Mouse (Mus musculus) embryonic facial prominence, embryonic 12.5 days (tissue): ENCODE measurements around the gene Ckb. TPM values are rescaled to one million over a fixed set of nuclear protein-coding genes. Genes with fewer than 3 reads are reported as not detected.

Experiments used
- ATAC-seq: fragments of 200-750 bp; cut with Nextera tagmentation; 2 replicates; pipeline ENCODE4 v1.8.0; 2017; ENCODE audit not compliant: insufficient number of reproducible peaks, insufficient read depth, low FRiP score, low TSS enrichment
- H3K27ac ChIP-seq: fragments of 300-500 bp; sonication (generic); 2 replicates; pipeline ENCODE4 v1.5.1; 2016; ENCODE audit warnings: mild to moderate bottlenecking
- H3K27me3 ChIP-seq: fragments of 300-500 bp; sonication (generic); 2 replicates; pipeline ENCODE4 v1.6.1; 2016; ENCODE audit warnings: mild to moderate bottlenecking, moderate library complexity
- H3K36me3 ChIP-seq: fragments of 300-500 bp; sonication (generic); 2 replicates; pipeline ENCODE4 v1.6.1; 2016; ENCODE audit warnings: mild to moderate bottlenecking
- H3K4me1 ChIP-seq: fragments of 300-500 bp; sonication (generic); 2 replicates; pipeline ENCODE4 v1.6.1; 2016
- H3K4me2 ChIP-seq: fragments of 300-500 bp; sonication (generic); replicated peaks from 2 replicates; pipeline ENCODE4 v1.6.1; 2016; ENCODE audit warnings: mild to moderate bottlenecking, moderate library complexity
- H3K4me3 ChIP-seq: fragments of 300-500 bp; sonication (generic); 2 replicates; pipeline ENCODE4 v1.5.1; 2016; ENCODE audit warnings: mild to moderate bottlenecking
- H3K9ac ChIP-seq: fragments of 300-500 bp; sonication (generic); 2 replicates; pipeline ENCODE4 v1.6.1; 2016; ENCODE audit warnings: mild to moderate bottlenecking, moderate library complexity
- H3K9me3 ChIP-seq: fragments of 300-500 bp; sonication (generic); 2 replicates; pipeline ENCODE4 v1.6.1; 2016; ENCODE audit warnings: mild to moderate bottlenecking, moderate library complexity
- WGBS: fragments of 180-500 bp; shearing (Covaris S2); methylation state at CpG from one replicate; pipeline ENCODE4 v1.1.7; 2016; 5-methylcytosine and 5-hydroxymethylcytosine counted together
- polyA plus RNA-seq: library from polyadenylated mRNA; unstranded; fragments of >200 nt; fragmentation: Nextera tagmentation; extraction: Ambion mirVana; gene quantifications from 2 replicates; pipeline ENCODE4 v1.2.1, GENCODE M21; 2016

Ckb gene
- polyA plus RNA-seq, 1 experiment from 2014 or later: 339 TPM

DNA sequence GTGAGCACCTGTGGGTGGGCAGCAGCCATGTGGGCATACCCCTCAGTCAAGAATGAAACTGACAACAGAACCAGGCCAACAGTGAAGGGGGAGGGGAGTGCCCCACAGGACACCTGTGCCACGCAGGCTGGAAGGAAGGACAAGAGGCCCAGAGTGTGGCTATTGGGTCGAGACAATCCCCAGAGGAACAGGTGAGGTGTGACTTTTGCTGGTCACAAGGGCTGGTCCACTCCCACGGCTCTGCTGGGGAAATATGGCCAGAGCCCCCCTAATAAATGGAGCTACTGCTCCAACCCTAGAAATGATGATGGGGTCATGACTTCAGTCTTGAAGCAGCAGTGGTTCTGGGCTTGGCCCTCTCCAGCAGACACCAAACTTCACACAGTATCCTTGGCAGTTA is 31.2 kb upstream of the Ckb start:
- ATAC-seq: no peak
- H3K4me1 ChIP-seq: peaks cover 15% of the 10 kb centered on the region
- 76% methylated on average over 3 of the region's 3 CpGs for WGBS
- no peaks in the 10 kb centered on the region for H3K27me3 ChIP-seq
- peaks cover 8% of the 10 kb centered on the region; the same call in 1 of the 2 replicates for H3K36me3 ChIP-seq
- H3K9me3 ChIP-seq: no peaks in the 10 kb centered on the region
- H3K4me2 ChIP-seq: no peak overlapping the region
- H3K27ac ChIP-seq: no peak overlapping the region
- H3K9ac ChIP-seq: no peak overlapping the region
- H3K4me3 ChIP-seq: no peak overlapping the region

DNA sequence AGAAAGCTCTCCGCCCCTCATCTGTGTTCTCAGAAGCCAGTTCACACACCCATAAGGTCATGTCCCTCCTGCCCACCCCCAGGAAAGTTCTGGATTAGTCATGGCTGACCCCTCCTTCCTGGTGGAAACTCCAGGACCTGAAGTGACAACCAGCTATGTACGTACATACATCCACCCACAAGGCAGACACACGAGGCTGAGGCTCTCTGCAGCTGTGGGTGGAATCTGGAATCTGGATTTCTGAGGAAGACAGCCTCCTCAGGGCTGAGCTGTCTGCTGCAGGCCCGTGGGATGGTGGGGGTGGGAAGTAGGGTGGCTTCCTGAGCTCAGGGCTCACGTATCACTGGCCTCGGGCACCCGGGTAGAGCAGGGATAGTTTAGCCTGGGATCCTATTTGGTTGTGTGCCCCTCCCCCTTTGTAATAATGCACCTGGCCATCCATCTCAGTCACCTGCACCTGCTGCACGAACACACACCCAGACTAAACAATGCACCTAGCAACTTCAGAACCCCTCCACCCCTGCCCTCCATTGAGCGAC is 28.9 kb upstream of the Ckb start:
- WGBS: 55% methylated on average over 9 of the region's 9 CpGs

GRCm38 (mm10) chr12:111699542-111699941 is 27.4 kb upstream of the Ckb start:
- ATAC-seq: no peak

More for the DNA sequence above, 28.9 kb upstream of the Ckb start:
- Histone ChIP-seq H3K9me3 (no peaks in the 10 kb centered on the region), H3K9ac (no peak overlapping the region), H3K36me3 (no peaks in the 10 kb centered on the region), H3K4me1 (peaks cover 17% of the 10 kb centered on the region), H3K27ac (no peak overlapping the region), H3K4me3 (no peak overlapping the region), H3K27me3 (no peaks in the 10 kb centered on the region), H3K4me2 (no peak overlapping the region)
- no peak for ATAC-seq

GRCm38 (mm10) chr12:111698346-111698913 is 26.3 kb upstream of the Ckb start:
- whole genome bisulfite sequencing: 71% methylated on average over 6 of the region's 6 CpGs
- no peaks in the 10 kb centered on the region for H3K9me3 ChIP-seq
- peaks cover 28% of the 10 kb centered on the region for H3K4me1 ChIP-seq
- no peak overlapping the region for H3K4me2 ChIP-seq
- H3K9ac ChIP-seq: no peak overlapping the region
- no peaks in the 10 kb centered on the region for H3K27me3 ChIP-seq
- H3K4me3 ChIP-seq: no peak overlapping the region
- H3K27ac ChIP-seq: no peak overlapping the region
- no peaks in the 10 kb centered on the region for H3K36me3 ChIP-seq
- ATAC-seq: no peak

More at GRCm38 (mm10) chr12:111699542-111699941, 27.4 kb upstream of the Ckb start:
- H3K4me2 ChIP-seq: no peak overlapping the region
- WGBS: 78% methylated on average over 4 of the region's 4 CpGs
- no peaks in the 10 kb centered on the region for H3K27me3 ChIP-seq
- no peaks in the 10 kb centered on the region for H3K36me3 ChIP-seq
- H3K9ac ChIP-seq: peak overlapping the region; percentile 20; the same call in 1 of the 2 replicates
- H3K27ac ChIP-seq: no peak overlapping the region
- no peaks in the 10 kb centered on the region for H3K9me3 ChIP-seq
- peaks cover 20% of the 10 kb centered on the region for H3K4me1 ChIP-seq
- H3K4me3 ChIP-seq: no peak overlapping the region

DNA sequence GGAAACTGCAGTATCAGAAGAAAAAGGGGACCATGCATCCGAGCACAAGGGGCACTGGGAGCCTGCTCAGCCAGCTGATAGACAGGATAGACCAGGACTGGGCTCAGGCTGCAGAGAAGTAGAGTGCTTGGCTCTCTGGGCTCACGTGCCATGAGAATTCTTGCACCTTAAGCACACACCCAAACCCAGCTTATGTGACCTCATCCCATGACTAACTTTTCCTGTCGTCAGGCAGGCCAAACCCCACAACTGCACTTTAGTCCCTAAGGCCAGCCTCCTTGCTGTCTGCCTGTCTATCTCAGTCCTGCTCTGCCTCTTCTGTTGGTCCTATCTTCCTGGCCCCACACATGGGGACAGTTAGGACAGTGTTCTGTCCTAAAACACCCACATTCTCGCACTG is 25.6 kb upstream of the Ckb start:
- Histone ChIP-seq H3K4me1 (peaks cover 35% of the 10 kb centered on the region), H3K36me3 (no peaks in the 10 kb centered on the region), H3K4me2 (no peak overlapping the region), H3K27me3 (no peaks in the 10 kb centered on the region), H3K4me3 (no peak overlapping the region), H3K9me3 (no peaks in the 10 kb centered on the region), H3K27ac (no peak overlapping the region), H3K9ac (no peak overlapping the region)
- ATAC-seq: no peak
- WGBS: 54% methylated on average over 4 of the region's 4 CpGs

GRCm38 (mm10) chr12:111696239-111696638 is 24.1 kb upstream of the Ckb start:
- H3K4me3 ChIP-seq: no peak overlapping the region
- H3K9me3 ChIP-seq: no peaks in the 10 kb centered on the region
- peaks cover 46% of the 10 kb centered on the region for H3K4me1 ChIP-seq
- 28% methylated on average over 6 of the region's 6 CpGs for WGBS
- no peaks in the 10 kb centered on the region for H3K36me3 ChIP-seq
- no peaks in the 10 kb centered on the region for H3K27me3 ChIP-seq
- ATAC-seq: no peak
- no peak overlapping the region for H3K27ac ChIP-seq
- no peak overlapping the region for H3K9ac ChIP-seq
- H3K4me2 ChIP-seq: no peak overlapping the region

DNA sequence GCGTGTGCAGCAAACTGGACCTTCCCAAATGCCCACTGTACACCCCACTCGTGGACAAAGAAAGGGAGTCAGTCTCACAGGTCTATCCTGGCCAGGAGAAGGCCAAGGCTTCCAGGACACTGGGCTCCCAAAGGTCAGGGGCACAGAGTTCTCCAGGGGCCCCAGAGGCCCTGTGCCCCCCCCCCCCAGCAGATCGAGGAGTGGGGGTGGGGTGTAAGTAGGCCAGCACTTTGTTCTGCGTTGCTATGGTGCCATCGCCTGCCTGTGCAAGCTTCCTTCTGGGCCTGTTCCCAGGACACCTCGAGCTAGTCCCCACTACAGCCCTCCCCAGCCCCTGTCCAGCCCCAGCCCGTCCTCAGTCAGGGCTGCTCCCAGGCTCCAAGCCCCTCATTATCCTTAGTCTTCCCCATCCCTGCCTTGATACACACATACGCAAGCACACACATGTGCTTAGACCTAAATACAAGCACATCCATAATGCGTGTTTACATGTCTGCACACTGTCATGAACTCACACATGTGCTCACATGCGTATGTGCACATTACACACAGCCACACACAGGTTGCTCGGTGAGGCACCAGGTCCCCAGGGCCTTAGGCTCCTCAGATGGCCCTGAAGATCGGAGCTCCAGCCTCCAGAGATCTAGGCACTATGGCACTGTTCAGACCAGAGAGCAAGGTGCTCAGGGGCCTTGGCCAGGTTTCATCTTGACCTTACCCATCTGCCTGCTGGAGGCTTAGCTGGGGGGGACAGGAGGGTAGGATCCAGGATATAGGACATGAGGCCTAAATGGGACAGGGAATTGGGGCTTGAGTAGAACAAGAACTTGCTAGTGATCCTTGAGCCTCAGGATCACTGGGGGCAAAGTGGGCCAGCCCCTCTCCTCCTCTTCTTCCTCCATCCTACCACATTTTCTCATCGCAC is 23.0 kb upstream of the Ckb start:
- no peaks in the 10 kb centered on the region for H3K36me3 ChIP-seq
- H3K9ac ChIP-seq: no peak overlapping the region
- H3K27me3 ChIP-seq: no peaks in the 10 kb centered on the region
- H3K4me2 ChIP-seq: no peak overlapping the region
- H3K9me3 ChIP-seq: no peaks in the 10 kb centered on the region
- peak overlapping the region; percentile 72; the same call in 1 of the 2 replicates for H3K27ac ChIP-seq
- no peak for ATAC-seq
- no peak overlapping the region for H3K4me3 ChIP-seq
- 51% methylated on average over 13 of the region's 13 CpGs for WGBS
- H3K4me1 ChIP-seq: peaks cover 47% of the 10 kb centered on the region

GRCm38 (mm10) chr12:111694271-111694781 is 22.2 kb upstream of the Ckb start:
- no peak for ATAC-seq
- H3K27me3 ChIP-seq: no peaks in the 10 kb centered on the region
- no peak overlapping the region for H3K4me3 ChIP-seq
- no peaks in the 10 kb centered on the region for H3K36me3 ChIP-seq
- 9% methylated on average over 12 of the region's 12 CpGs for WGBS
- peak overlapping the region; percentile 38 for H3K4me2 ChIP-seq
- peak overlapping the region; percentile 29; the same call in 1 of the 2 replicates for H3K9ac ChIP-seq
- no peaks in the 10 kb centered on the region for H3K9me3 ChIP-seq
- H3K4me1 ChIP-seq: peaks cover 47% of the 10 kb centered on the region
- H3K27ac ChIP-seq: peak overlapping the region; percentile 72

GRCm38 (mm10) chr12:111693341-111694270 is 21.5 kb upstream of the Ckb start:
- no peaks in the 10 kb centered on the region for H3K36me3 ChIP-seq
- 27% methylated on average over 18 of the region's 18 CpGs for WGBS
- H3K27ac ChIP-seq: peak overlapping the region; percentile 72
- H3K4me1 ChIP-seq: peaks cover 47% of the 10 kb centered on the region
- H3K27me3 ChIP-seq: no peaks in the 10 kb centered on the region
- H3K4me2 ChIP-seq: peak overlapping the region; percentile 38
- no peak overlapping the region for H3K4me3 ChIP-seq
- ATAC-seq: peak; percentile 70
- H3K9me3 ChIP-seq: no peaks in the 10 kb centered on the region
- H3K9ac ChIP-seq: peak overlapping the region; percentile 29; the same call in 1 of the 2 replicates

DNA sequence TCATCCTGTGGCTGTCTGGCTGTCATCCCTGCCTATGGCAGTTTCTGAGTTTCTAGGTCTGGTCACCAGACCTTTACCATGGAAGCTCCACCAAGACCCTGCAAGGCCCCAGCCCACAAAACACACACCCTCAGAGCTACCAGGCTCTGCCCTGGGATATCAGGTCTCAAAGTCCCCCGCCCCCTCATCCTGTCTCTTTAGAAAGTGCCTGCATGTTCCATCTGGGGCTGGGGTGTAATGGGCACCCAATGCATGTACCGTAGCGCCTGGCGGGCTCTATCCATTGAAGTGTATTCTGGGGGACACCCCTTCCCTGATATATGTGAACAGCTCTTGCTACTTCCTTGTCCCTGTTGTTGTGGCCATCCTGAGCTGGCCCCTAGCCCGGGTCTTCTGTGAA is 20.8 kb upstream of the Ckb start:
- Histone ChIP-seq H3K4me1 (peaks cover 47% of the 10 kb centered on the region), H3K4me3 (no peak overlapping the region), H3K36me3 (no peaks in the 10 kb centered on the region), H3K9me3 (no peaks in the 10 kb centered on the region), H3K4me2 (no peak overlapping the region), H3K27ac (peak overlapping the region; percentile 72; the same call in 1 of the 2 replicates), H3K27me3 (no peaks in the 10 kb centered on the region), H3K9ac (no peak overlapping the region)
- 79% methylated on average over 5 of the region's 5 CpGs for WGBS
- no peak for ATAC-seq

- ATAC-seq: no peak
- H3K4me1 ChIP-seq: peaks cover 47% of the 10 kb centered on the region
- peak overlapping the region; percentile 72 for H3K27ac ChIP-seq
- no peak overlapping the region for H3K9ac ChIP-seq
- H3K36me3 ChIP-seq: no peaks in the 10 kb centered on the region
- H3K4me2 ChIP-seq: no peak overlapping the region
- no peak overlapping the region for H3K4me3 ChIP-seq
- no peaks in the 10 kb centered on the region for H3K9me3 ChIP-seq
- no peaks in the 10 kb centered on the region for H3K27me3 ChIP-seq
- 22% methylated on average over 5 of the region's 5 CpGs for WGBS
Observed at GRCm38 (mm10) chr12:111691346-111691872, 19.3 kb upstream of the Ckb start.
